Mouse (Mus musculus) central nervous system, embryonic 14 days (tissue): ENCODE data around the gene Glp2r. TPM values are rescaled to one million over a fixed set of nuclear protein-coding genes. Genes with fewer than 3 reads are reported as not detected.

Source experiments
- polyA plus RNA-seq: library from polyadenylated mRNA; depleted of rRNA; stranded (reverse); fragments of >200 nt; gene quantifications from 2 replicates; pipeline ENCODE4 v1.2.3, GENCODE M21; 2012; rRNA removed

Gene Glp2r
- 0.01 and 0.04 TPM in 2 replicates for polyA plus RNA-seq

GRCm38 (mm10) chr11:67771053-67771452, at the start of gene Glp2r:
TSS of gene Glp2r (minus strand) at chr11:67771153.

DNA sequence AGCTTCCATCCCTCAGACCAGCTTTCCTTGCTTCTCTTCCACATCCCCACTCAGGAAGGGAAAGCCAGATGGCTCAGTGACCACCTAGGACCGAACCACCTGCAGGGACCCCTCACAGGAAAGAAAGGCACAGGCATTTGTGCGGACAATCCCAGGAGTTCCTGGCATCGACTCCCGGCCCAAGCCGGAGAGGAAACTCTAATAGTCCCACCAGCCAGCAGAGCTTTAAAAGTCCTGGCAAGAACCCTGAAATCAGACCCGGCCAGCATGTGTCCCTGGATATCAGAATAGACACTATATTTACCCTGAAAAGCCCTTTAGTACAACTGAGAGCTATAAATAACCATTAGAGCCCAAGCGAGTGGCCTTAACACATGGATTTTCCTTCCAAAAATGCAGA, 27.0 kb upstream of the Glp2r start, which contains the start of gene Dhrs7c:
TSS of gene Dhrs7c (plus strand) at position 257 of the 400 bp plus-strand sequence.

GRCm38 (mm10) chr11:67774379-67774778, 3.4 kb upstream of the Glp2r start, which contains the start of gene Gsg1l2:
TSS of gene Gsg1l2 (plus strand) at chr11:67774608.

DNA sequence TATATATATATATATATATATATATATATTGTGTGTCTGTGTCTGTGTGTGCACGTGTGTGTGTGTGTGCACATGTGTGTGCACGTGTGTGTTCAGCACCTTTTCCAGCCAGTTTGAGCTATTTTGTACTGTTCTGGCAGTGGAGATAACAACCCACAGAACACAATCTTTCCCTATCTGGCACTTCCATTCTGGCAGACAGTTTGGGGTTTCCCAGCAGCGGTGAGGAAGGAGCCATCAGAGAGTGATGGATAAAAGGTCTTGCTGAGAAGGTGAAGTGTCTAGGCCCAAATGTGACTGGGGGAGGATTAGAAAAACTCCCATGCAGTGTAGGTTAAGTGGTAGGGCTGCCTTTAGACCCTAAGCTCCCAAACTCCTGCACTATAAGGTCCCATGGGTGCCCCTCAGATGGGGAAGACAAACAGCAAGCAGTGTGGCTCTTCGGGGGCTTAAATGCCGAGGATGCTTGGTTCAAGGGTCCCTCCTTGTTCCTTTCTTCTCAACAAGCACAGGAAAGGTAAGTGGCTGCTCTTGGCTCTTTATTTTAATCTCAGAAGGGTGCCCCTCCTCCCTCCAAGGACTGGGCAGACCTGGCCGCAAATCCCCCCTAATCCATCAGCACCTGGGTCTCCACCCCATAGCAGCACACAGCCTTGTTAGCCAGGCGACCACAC, 76.1 kb downstream of the Glp2r start, which contains the start of gene Rcvrn:
TSS of gene Rcvrn (plus strand) at position 624 of the 674 bp plus-strand sequence.

Other genes starting within 250 kb of the Glp2r start
- gene Rcvrn, start 75.8 kb downstream of the Glp2r start, polyA plus RNA-seq = 0.18 and 0.20 TPM in 2 replicates
- gene Gsg1l2, start 3.5 kb upstream of the Glp2r start, polyA plus RNA-seq = 0.06 TPM in 1 of 2 replicates, not detected in the other
- 2.0 TPM in 1 of 2 replicates, not detected in the other for gene Dhrs7c, start 27.0 kb upstream of the Glp2r start, polyA plus RNA-seq
- gene Usp43, start 151.0 kb upstream of the Glp2r start, polyA plus RNA-seq = 1.1 and 1.2 TPM in 2 replicates
- 2.5 TPM in 2 replicates for gene Cfap52, start 194.5 kb upstream of the Glp2r start, polyA plus RNA-seq
- 28.3 and 30.5 TPM in 2 replicates for gene Stx8, start 195.0 kb upstream of the Glp2r start, polyA plus RNA-seq